Mouse (Mus musculus) embryonic fibroblast, embryonic 13.5 days (primary cell): ENCODE data around the gene Gpr146.

ENCODE experiments used
- CTCF ChIP-seq: IDR thresholded peaks from 2 replicates; pipeline ENCODE4 v1.5.1; 2011; ENCODE audit warnings: mild to moderate bottlenecking, control low read depth, low read length, moderate library complexity, borderline replicate concordance; ENCODE audit not compliant: insufficient read depth
- POLR2A ChIP-seq: IDR thresholded peaks from 2 replicates; pipeline ENCODE4 v1.6.1; 2011; ENCODE audit warnings: low read depth, mild to moderate bottlenecking, control low read depth, low read length, moderate library complexity

DNA sequence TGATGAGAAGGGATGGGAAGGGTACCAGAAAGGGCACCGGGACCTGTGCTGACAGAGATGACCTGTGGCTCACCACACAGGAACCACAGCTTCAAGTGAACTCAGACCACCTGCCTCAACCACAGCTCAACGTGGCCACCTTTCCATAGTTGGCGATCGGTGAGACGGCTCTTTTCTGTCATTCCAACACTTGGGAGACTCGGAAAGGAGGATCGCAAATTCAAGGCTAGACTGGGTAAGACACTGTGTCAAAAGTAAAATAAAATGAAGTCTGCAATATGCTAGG, 717 bp downstream of the Gpr146 start:
- TF ChIP-seq POLR2A (no peak), CTCF (no peak)
